Mouse (Mus musculus): ENCODE measurements around the gene Scaf1.
A peak's percentile ranks its signal among the peaks of the same experiment; 100 is the strongest.

Scaf1 gene

DNA sequence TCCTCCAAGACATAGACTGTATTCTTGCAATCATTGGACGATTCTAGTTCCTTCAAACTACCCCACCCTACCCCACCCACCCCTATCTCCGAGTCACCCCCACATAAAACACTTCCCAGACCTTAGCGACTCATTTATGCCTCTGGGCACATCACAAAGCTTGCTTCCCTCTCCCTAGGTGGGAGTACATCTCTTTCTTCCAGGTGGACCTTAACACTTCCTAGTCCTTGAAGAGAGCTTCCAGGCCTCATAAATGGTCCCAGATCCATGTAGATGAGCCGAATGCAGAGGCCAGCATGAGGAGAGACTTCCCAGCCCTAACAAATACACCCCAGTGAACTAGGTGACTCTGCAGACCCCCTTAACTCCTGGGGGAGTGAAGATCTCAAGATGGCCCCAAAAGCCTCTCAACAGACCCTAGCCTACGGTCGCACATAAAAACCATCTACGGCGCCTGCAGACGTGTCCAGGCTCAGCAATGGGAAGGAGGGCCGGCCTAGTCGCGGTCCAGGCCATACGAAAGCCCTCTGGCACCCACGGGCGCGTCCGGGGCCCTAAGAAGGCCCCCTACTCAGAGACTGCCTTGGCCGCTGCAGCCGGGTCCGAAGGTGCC lies 713 bp downstream of the Scaf1 start:
- no peak for ATAC-seq (ENCODE audit: low TSS enrichment)

DNA sequence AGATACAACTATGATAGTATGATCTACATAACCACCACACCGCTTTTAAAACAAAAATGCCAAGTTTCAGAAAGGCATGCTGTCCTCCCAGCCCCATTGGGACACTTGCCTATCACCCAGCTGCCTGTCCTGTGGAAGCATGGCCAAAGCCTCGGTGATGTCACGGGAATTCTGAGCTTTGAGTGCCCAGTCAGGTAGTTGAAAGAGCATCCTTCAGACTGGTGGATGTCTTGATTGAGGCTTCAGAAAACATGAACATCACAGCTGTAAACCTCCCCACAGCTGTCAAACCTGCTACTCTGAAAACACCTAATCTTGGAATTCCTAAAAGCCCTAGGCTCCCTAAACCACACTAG lies 2.1 kb downstream of the Scaf1 start:
- no peak for ATAC-seq (ENCODE audit: low TSS enrichment)

DNA sequence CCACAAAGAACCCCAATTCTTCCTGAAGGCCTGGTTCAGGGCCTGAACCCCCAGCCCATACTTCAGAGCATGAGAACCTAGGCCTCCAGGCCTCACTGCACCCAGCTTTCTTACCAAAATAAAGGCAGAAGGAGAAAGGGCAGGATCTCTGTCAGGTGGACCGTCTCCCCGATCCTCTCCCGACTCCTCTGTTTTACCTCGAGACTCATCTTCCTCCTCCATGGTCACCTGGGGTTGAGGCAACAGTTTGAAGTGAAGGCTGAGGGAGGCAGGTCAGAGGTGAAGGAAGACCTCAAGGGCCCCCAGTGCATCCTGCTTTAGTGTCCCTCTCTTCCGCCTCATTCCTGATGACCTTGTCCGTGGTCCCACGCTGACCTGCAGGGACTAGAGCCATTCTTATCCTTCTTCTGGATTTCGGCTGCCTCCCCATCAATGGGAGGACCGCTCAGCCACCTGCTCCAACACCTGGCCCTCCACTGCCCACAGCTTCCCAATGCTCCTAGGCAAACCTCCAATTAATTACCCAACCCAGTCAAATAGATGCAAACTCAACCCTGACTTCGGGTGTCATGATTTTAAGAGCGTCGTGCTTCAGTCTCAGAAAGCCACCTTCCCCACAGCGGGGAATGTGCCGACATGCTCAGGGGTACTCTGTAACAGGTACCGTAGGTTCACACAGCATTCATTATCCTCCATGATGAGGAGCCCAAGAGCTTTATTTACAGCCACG lies 2.6 kb downstream of the Scaf1 start:
- ATAC-seq (ENCODE audit: low TSS enrichment) = no peak

DNA sequence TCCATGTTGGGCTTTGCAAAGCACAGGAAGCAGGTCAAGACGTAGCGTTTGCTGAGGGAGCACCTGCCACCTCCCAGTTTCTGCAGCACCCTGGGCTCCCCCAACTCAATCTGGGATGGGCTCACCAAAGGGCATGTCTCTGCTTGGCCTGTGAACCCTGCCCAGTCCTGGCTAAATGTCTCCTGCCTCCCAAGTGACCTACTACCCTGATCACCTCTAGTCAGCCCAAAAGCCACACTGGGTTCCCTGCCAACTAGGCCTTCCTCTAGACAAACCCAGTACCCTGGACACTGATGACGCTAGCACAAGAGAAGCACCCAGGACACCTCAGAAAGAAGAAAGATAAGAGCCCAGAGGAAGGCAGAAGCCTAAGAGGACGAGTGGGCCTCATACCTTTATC lies 3.3 kb downstream of the Scaf1 start:
- ATAC-seq (ENCODE audit: low TSS enrichment) = no peak

GRCm38 (mm10) chr7:45012011-45012410 lies 4.2 kb downstream of the Scaf1 start:
- ATAC-seq (ENCODE audit: low TSS enrichment) = no peak

DNA sequence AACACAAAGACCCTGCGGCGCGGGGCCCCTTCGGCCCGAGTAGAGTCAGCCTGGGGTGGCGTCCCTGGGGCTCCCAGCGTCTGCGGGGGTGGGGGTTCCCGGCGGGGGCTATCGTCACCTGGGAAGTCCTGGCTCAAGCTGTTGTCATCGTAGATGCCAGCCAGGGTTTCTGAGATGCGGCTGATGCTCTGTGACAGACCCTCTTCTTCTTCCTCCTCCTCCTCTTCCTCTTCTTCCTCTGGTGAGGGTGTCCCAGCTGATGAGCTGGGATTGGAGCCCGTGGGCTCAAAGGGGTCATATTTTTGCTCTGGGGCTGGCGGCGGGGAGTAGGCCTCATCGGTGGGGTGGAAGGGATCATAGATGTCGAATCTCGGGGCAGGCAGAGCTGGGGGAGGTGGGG lies 7.8 kb downstream of the Scaf1 start:
- no peak for ATAC-seq (ENCODE audit: low TSS enrichment)

- ATAC-seq (ENCODE audit: low TSS enrichment) = no peak
These were observed 8.3 kb downstream of the Scaf1 start for GRCm38 (mm10) chr7:45007846-45008245.

- ATAC-seq (ENCODE audit: low TSS enrichment) = no peak
These were observed 9.0 kb downstream of the Scaf1 start for GRCm38 (mm10) chr7:45007141-45007540.

DNA sequence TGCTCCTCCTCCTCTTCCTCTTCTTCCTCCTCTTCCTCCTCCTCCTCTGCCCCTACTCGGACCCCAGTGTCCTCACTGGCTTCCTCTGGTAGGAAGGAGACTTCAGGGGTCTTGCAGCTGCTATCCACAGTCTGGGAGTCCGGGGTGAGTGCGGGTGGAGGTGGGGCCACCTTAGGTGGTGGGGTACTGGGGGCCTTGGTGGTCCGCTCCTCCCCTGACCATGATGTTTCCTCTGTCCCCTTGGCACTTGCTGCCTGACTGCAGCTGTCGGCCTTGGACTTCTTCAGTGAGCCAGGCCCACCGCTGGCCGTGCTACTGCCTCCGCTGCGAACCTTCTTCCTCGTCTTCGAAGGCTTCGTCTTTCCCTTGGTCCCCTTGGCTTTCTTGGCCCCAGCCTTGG lies 9.7 kb downstream of the Scaf1 start:
- no peak for ATAC-seq (ENCODE audit: low TSS enrichment)

DNA sequence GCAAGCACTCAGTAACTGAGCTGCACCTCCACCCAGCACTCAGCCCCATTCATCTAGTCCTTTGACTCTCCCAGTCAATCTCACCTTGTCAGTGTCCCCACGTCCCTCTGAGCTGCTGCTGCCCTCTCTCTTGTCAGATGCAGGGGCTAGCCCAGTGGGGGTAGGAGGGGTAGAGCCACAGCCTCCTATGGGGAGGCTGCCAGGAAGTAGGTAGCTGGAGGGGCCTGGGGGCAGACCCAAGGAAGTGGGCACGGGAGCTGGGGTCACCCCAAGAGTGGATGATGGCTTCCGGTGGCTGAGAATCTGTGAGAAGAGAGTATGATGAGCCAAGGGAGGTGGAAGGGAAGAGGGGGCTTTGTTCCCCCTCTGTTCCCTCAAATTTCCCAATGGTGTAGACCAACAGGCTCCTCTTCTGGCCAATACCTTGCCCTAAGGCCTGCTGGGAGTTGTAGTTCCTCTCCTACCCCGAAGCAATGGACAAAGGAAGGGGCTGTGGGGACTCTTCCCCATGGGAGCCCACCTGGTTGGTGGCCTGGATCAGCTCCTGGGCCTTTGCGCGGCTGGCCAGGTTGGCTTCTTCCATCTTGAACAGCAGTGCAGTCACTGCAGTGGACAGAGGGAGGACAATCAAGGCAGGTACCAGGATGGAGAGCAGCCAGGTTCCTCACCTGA lies 10.7 kb downstream of the Scaf1 start:
- ATAC-seq (ENCODE audit: low TSS enrichment) = no peak

GRCm38 (mm10) chr7:45004546-45004945 lies 11.6 kb downstream of the Scaf1 start:
- no peak for ATAC-seq (ENCODE audit: low TSS enrichment)

DNA sequence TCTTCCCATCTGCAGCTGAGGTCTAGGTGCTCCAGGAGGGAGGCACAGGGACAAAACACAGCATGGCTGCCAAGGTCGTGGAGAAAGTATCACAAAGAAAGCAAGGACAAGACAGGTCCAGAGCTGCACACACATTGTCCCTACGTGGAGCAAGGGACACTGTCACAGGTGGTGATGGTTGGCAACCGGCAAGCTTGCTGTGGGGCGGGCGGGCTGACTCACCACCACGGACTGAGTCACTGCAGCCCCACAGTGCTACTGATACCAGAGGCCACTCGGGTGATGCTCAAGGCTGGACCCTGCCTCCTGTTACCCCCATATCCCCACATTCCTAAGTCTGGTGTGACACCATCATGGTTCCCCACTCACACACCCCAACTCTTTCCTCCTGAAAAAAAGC lies 13.7 kb downstream of the Scaf1 start:
- ATAC-seq (ENCODE audit: low TSS enrichment) = no peak

GRCm38 (mm10) chr7:45000539-45001114 lies 15.5 kb downstream of the Scaf1 start:
- ATAC-seq (ENCODE audit: low TSS enrichment) = no peak

DNA sequence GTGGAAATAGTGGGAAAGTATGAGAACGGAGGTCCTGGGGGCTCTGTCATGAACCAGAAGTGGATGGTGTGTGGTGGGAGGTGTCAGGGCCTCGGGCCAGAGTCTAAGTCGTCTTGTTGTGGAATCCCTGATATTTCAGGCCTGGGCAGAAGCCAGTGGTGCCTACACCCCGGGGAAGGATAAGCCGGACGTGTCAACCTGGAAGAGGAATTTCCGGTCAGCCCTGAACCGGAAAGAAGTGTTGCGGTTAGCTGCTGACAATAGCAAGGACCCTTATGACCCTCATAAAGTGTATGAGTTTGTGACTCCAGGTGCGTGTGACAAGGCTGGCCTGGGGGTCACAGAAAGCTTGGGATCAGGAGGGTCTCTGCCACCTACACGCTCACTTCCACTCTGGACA lies 16.4 kb downstream of the Scaf1 start:
- ATAC-seq (ENCODE audit: low TSS enrichment) = no peak

- ATAC-seq (ENCODE audit: low TSS enrichment) = no peak
These were observed 17.6 kb downstream of the Scaf1 start, which contains the start of gene Bcl2l12 for GRCm38 (mm10) chr7:44998501-44998955. Gene Bcl2l12, minus strand, starts transcription at chr7:44998712.

GRCm38 (mm10) chr7:44997940-44998428 lies 18.2 kb downstream of the Scaf1 start:
- ATAC-seq (ENCODE audit: low TSS enrichment) = no peak

- peak; percentile 87 for ATAC-seq (ENCODE audit: low TSS enrichment)
These were observed 18.8 kb downstream of the Scaf1 start, which contains the start of gene Irf3 for GRCm38 (mm10) chr7:44997231-44997939. Gene Irf3, plus strand, starts transcription at chr7:44997648.

DNA sequence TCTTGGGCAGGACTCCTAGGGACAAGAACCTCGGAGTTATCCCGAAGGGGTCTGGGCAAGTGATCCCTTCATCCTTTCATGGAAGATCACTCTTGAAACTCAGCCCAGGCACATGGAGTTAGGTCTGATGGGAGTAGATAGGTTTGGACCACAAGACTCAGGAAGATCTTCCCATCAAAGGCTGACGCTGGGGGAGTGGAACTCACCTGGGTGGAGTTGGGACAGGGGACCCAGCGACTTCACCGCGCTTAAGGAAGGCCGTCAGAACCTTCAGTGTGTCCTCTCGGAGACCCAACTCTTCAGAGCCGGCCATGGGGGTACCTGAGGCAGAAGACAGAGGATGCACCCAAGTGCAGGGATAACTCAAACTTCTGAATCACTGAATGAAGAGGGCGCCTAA lies 19.5 kb downstream of the Scaf1 start:
- no peak for ATAC-seq (ENCODE audit: low TSS enrichment)

DNA sequence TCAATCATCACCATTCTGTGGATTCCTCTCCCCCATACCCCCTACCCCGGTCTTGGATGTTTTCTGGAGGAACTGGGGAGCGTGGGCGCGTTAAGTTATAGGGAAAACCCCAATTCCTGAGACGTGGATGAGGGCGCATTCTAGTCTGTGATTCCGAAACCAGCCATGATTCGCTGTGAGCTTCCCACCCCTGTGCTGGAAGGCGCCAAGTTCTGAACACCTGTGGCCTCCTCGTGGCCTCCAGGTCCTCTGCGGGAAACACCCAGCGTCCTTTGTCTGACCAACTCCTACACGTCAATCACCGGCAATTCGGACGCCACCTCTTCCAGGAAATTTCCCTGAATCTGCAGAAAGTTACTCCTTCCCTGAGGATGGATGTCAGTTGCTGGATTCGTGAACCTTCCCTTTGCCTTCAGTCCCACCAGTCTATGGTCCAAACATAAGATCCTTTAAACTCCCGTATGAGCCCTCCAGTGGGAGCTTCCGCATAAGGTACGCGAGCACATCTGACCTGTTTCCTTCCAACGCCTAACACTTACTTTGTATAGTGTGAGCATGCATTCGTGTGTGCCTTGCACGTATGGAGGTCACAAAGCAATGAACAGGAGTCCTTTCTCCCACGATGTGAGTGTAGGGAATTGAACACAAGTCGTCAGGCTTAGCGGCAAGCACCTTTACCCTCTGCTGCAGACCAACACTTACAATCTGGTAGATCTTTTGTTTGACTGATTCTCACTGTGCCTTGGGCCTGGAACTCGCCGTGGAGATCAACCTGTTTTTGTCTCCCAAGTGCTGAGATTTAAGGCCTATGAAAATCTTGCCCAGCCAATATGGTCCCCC lies 29.1 kb downstream of the Scaf1 start:
- ATAC-seq (ENCODE audit: low TSS enrichment) = no peak

DNA sequence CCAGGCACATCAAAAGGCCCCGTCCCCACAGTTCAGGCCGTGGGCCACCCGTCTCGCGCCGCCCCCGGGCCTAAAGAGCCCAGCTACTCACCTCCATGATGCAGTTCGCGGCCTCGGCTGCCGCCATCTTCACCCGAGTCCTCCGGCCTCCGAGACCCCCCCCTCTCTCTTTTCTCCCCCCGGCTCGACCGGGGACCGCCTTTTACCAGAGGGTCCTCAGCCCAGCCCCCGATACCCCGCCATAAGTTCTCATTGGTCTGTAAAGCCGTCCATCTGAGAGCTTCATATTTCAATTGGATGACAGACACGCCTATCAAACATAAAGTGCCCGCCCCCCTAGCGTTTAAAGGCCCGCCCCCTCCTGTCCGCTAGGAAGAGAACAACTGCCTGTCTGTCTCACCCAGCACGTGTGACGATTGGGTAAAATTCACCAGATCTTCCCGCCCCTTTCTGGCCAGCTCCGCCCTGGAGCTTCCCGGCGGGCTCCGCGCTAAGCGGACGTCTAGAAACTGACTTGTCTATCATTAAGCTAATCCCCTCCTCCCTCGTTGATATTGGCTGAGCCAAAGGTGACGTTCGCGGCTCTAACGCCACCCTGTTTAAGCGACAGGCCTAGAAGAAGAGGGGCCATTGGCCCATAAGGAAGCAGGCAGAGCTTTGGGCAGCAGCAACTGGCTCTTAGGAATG lies 29.8 kb downstream of the Scaf1 start, which contains the start of gene Prmt1:
Prmt1 (minus strand) TSS at position 377 of the 687 bp plus-strand sequence.
- ATAC-seq (ENCODE audit: low TSS enrichment) = peak; percentile 91
